Mouse (Mus musculus): ENCODE results near the gene Mib2. TPM values are rescaled to one million over a fixed set of nuclear protein-coding genes. Genes with fewer than 3 reads are reported as not detected.
"Not testable (repeated sequence)": the region's sequence is repeated elsewhere in the genome, so short reads cannot be mapped to it uniquely, and the experiment has no call there.

Mib2 gene
- polyA plus RNA-seq (2017; shearing (Covaris generic)) = 1 to 10 TPM; 4.8 to 5.1 TPM

- peak; percentile 95 for ATAC-seq
Measured at GRCm38 (mm10) chr4:155668689-155669597, at the start of gene Mib2. Mib2 (minus strand) TSS chr4:155669198.

GRCm38 (mm10) chr4:155710521-155711252 is 41.7 kb upstream of the Mib2 start:
- ATAC-seq = no peak

DNA sequence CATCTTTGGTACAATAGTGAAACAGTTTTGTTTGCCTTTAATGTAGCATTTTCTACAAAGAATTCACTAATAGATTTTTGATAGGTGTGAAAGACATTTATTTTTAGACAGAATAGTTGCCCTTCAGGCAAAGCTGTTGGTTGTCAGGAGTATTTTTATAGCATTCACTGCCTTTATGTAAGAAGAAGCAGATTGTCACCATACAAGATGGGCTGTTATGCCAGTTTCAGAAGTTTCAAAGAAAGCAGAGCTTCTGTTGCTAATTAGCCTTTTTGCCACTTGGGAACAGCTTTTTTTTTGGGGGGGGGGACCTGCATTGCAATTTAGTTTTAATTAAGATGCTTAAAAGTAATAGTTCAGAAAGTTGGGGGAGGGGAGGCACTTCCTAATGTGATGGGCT is 40.0 kb upstream of the Mib2 start:
- ATAC-seq = no peak

- no peak for ATAC-seq
Measured at GRCm38 (mm10) chr4:155708582-155708981, 39.6 kb upstream of the Mib2 start.

DNA sequence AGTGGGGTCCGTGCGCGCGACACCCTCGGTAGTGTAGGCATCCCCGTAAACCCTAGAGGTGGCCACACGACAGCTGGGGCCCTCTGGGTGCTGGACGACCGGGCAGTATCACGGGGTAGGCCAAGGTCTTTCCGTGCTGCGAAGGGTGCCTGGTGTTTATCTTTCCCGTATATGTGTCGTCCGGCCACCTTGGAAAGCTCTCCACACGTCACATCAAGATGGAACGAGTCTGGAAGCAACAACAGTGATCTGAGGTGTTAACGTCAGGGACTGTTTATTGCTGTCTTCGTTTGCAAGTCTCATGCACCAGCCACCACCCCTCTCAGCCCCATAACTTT is 36.6 kb upstream of the Mib2 start:
- ATAC-seq = peak; percentile 21

- peak; percentile 80 for ATAC-seq
Measured at GRCm38 (mm10) chr4:155704721-155705591, 36.0 kb upstream of the Mib2 start, which contains the start of gene Ssu72. Ssu72 (plus strand) TSS chr4:155704800.

GRCm38 (mm10) chr4:155703425-155703929 is 34.5 kb upstream of the Mib2 start:
- no peak for ATAC-seq

GRCm38 (mm10) chr4:155700425-155700824 is 31.4 kb upstream of the Mib2 start:
- ATAC-seq = peak; percentile 26

DNA sequence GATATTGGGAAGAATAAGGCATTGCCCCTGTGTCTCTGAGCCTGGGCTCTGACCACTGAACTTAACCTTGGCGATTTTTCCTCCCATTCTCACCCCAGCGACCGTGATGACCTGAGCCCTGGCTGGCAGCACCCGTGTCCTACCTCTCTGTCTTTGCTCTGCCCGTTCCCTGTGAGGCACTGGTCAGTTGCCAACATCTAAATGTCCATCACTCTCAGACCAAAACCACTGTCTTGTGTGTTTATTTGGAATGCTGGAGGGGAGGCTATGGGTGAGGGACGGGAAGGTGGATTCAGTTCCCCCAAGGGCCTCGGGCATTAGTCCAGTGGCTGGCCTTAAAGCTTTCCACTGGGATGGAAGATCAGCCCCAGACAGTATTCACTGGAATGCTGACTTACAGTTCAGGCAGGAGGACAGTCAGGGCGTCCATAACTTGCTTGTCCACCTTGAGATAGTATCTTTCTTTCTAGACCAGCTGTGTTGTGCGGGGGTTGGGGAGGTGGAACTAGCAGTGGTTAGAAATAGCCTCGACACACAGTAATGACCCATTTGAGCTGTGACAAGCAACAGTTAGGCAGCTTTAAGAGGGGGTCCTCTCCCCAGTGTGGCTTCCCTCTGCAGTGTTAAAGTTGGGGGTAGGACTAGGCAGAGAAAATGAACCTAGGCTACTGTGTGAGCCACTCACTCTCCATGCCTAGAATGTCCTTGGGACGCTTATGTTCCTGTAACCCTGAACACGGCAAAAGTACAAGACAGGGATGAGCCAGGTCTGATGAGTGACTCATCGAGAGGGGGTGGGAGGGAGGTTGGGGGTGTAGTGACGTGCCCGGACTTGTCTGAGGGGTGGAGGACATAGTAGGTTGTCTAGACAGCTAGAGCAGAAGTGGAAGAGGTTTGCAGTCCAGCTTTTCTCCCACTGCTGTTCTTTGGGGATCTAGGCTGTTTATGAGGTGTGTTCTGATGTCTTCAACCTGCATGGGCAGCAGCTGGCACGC is 27.6 kb upstream of the Mib2 start:
- no peak for ATAC-seq

GRCm38 (mm10) chr4:155695531-155696062 is 26.6 kb upstream of the Mib2 start:
- no peak for ATAC-seq

DNA sequence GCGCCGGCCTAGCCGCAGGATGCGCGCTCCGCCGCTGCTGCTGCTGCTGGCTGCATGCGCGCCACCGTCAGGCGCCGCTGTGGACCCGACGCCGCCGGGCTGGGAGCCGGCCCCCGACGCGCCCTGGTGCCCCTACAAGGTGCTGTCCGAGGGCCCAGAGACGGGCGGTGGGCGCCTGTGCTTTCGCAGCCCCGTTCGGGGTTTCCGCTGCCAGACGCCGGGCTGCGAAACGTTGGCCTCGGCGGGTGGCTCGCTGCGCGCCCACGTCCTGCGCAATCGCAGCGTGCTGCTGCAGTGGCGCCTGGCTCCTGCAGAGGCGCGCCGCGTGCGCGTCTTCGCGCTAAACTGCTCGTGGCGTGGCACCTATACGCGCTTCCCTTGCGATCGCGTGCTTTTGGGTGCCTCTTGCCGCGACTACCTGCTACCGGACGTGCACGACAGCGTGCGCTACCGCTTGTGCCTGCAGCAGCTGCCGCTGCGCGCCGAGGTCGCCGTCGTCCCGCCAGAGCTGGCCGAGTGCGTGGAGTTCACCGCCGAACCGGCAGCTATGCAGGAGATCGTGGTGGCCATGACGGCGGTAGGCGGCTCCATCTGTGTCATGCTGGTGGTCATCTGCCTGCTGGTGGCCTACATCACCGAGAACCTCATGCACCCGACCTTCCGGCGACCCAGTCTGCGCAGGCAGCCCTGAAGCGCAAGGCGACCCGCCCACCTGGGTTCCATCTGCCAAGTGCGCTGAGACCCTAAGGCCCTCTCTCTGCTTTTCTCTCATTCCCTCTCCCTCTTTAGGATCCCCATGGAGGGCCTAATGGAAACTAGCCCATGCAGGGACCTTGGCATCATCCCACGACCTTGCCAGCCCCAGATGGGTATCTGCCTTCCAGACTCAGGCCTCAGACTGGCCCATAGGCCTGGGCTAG is 25.7 kb upstream of the Mib2 start:
- ATAC-seq = peak; percentile 92

DNA sequence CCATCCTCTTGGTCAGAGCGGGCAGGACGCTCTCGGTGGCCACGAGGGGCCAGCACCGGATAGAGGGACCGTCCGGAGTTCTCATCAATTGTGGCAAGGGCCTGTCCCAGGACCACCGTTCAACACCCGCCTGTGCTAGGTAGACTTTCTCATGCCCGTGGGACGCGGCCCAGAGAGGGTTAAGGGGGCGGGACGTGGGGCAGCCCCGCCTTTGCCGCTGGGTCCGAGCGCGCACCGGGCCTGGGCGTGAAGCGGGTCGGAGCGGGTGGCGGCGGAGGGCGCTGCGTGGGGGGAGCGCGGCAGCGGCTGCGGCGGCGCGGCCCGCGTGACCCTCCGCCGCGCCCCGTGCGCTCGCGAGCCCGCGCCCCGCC is 25.1 kb upstream of the Mib2 start, which contains the start of gene Fndc10:
Gene Fndc10 (plus strand): TSS at position 232 of the 371 bp plus-strand sequence.
- ATAC-seq = peak; percentile 53

GRCm38 (mm10) chr4:155692421-155692820 is 23.4 kb upstream of the Mib2 start:
- ATAC-seq = no peak

- ATAC-seq = no peak
Measured at GRCm38 (mm10) chr4:155690571-155691375, 21.8 kb upstream of the Mib2 start.

- not testable (repeated sequence) for ATAC-seq
Measured at GRCm38 (mm10) chr4:155687764-155688163, 18.8 kb upstream of the Mib2 start.

DNA sequence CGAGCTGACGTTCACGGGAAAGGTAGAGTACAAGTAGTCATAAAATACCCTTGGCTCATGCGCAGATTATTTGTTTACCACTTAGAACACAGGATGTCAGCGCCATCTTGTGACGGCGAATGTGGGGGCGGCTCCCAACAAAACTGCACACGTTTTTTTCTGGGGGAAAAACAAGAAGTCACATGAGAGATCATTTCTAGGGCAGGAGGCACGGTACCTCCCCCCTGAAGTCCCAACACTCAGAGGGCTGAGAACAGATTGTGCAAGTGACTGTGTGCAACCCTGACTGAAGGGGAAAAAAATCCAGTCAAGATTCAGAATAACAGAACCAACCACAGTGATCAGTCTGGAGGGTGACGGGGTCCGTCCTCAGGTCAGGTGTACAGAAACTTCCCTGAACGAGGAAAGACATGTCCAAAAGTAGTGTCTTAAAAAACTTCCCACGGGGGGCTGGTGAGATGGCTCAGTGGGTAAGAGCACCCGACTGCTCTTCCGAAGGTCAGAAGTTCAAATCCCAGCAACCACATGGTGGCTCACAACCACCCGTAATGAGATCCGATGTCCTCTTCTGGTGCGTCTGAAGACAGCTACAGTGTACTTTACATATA is 14.8 kb upstream of the Mib2 start:
- not testable (repeated sequence) for ATAC-seq

GRCm38 (mm10) chr4:155675991-155676390 is 7.0 kb upstream of the Mib2 start:
- ATAC-seq = peak; percentile 75

DNA sequence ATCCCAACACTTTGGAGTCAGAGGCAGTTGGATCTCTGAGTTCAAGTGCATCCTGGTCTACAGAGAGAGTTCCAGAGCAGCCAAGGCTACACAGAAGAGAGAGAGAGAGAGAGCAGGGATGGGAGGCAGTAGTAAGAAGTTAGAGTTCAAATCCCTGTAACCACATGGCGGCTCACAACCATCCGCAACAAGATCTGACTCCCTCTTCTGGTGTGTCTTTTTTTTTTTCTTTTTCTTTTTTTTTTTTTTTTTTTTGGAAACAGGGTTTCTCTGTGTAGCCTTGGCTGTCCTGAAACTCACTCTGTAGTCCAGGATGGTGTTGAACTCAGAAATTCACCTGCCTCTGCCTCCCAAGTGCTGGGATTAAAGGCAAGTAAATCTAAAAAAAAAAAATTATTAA is 3.1 kb upstream of the Mib2 start:
- no peak for ATAC-seq
